Comparison of ENCODE assay signal across 15 mouse cellular contexts in genomic region chr15:86279059-86279974, GRCm38 (mm10).
A peak's percentile ranks its signal among the peaks of the same experiment; 100 is the strongest.
DNase-seq lines count a peak whose midpoint lies in the region; ATAC-seq and TF ChIP-seq lines count a peak whose summit lies in the region.
"Had no signal": no experiment of that assay in that cellular context is flagged by ENCODE, and none has a peak within 500 bp of the region (broad histone marks: within the 10 kb centered on the region; RNA-seq: fewer than 3 reads in every experiment).

No protein-coding gene starts in this region.

- peak; percentile 17 for TF ChIP-seq CTCF in layer of hippocampus, adult 2 months (conservative IDR thresholded peaks at IDR 0.05)

- H3K4me2 ChIP-seq in forebrain, embryonic 14.5 days (ENCODE audit: low read length): no peak overlapping the region
- no peak overlapping the region for H3K4me2 ChIP-seq in forebrain, embryonic 16.5 days (ENCODE audit: low read length)
- H3K4me2 ChIP-seq: embryonic facial prominence, embryonic 13.5 days had no signal

- H3K36me3 ChIP-seq in forebrain, embryonic 14.5 days (ENCODE audit: control insufficient read depth, insufficient read depth, low read length): no peaks in the 10 kb centered on the region
- H3K36me3 ChIP-seq in forebrain, embryonic 16.5 days (ENCODE audit: control insufficient read depth, insufficient read depth): no peaks in the 10 kb centered on the region
- H3K36me3 ChIP-seq in embryonic facial prominence, embryonic 10.5 days (replicated peaks): no peaks in the 10 kb centered on the region
- H3K36me3 ChIP-seq: embryonic facial prominence, embryonic 13.5 days had no signal

- no peak overlapping the region for H3K9ac ChIP-seq in forebrain, embryonic 14.5 days (ENCODE audit: low read length)
- no peak overlapping the region for H3K9ac ChIP-seq in forebrain, embryonic 16.5 days (replicated peaks; ENCODE audit: low read depth, low read length)

- DNase-seq in forebrain, embryonic 14.5 days (ENCODE audit: low spot score): peak; percentile 64
- DNase-seq in layer of hippocampus, adult 2 months (ENCODE audit: low spot score in 2 of 2): no peak
- DNase-seq in layer of hippocampus, postnatal 10 days (ENCODE audit: low spot score in 2 of 2): no peak
- DNase-seq in right cerebral cortex, adult 2 months (ENCODE audit: low spot score in 2 of 2): peak; percentile 55 to 57
- no peak for DNase-seq in right cerebral cortex, postnatal 4 days
- no peak for DNase-seq in embryonic facial prominence, embryonic 10.5 days (ENCODE audit: low spot score)
- DNase-seq: cerebellum, postnatal 10 days; heart, adult 2 months; heart, postnatal 14 days; liver; thymus, adult 18-20 months had no signal

- no peaks in the 10 kb centered on the region for H3K27me3 ChIP-seq in forebrain, embryonic 14.5 days (replicated peaks; ENCODE audit: control insufficient read depth, insufficient read depth, low read length)
- H3K27me3 ChIP-seq in forebrain, embryonic 16.5 days (replicated peaks; ENCODE audit: control insufficient read depth, insufficient read depth, low read length): no peaks in the 10 kb centered on the region
- H3K27me3 ChIP-seq in embryonic facial prominence, embryonic 10.5 days (replicated peaks; ENCODE audit: low read depth, poor library complexity, severe bottlenecking): no peaks in the 10 kb centered on the region; the same call in 1 of the 2 replicates
- H3K27me3 ChIP-seq: embryonic facial prominence, embryonic 13.5 days had no signal

- peak; percentile 33; the same call in 1 of the 2 replicates for ATAC-seq in forebrain, embryonic 14.5 days
- ATAC-seq in forebrain, embryonic 16.5 days: no peak; the same call in 1 of the 2 replicates
- ATAC-seq in cerebellum, adult (ENCODE audit: insufficient number of reproducible peaks, low FRiP score, low TSS enrichment): no peak

- 41% methylated on average over 14 of the region's 14 CpGs for WGBS in forebrain, embryonic 14.5 days
- 35% methylated on average over 14 of the region's 14 CpGs for WGBS in forebrain, embryonic 16.5 days
- WGBS in embryonic facial prominence, embryonic 10.5 days: 85% methylated on average over 14 of the region's 14 CpGs

- H3K9me3 ChIP-seq in forebrain, embryonic 14.5 days (replicated peaks; ENCODE audit: control insufficient read depth, low read length): no peaks in the 10 kb centered on the region
- H3K9me3 ChIP-seq in forebrain, embryonic 16.5 days (ENCODE audit: control insufficient read depth, low read length): no peaks in the 10 kb centered on the region
- H3K9me3 ChIP-seq in embryonic facial prominence, embryonic 10.5 days: no peaks in the 10 kb centered on the region
- H3K9me3 ChIP-seq: embryonic facial prominence, embryonic 13.5 days; G1E had no signal

- H3K4me3 ChIP-seq in forebrain, embryonic 14.5 days (ENCODE audit: low read depth, low read length): no peak overlapping the region
- no peak overlapping the region for H3K4me3 ChIP-seq in forebrain, embryonic 16.5 days (replicated peaks; ENCODE audit: low read length)
- no peak overlapping the region for H3K4me3 ChIP-seq in layer of hippocampus, adult 2 months
- H3K4me3 ChIP-seq in embryonic facial prominence, embryonic 10.5 days: no peak overlapping the region
- H3K4me3 ChIP-seq: embryonic facial prominence, embryonic 13.5 days; heart, adult 2 months had no signal

- no peak overlapping the region for H3K27ac ChIP-seq in forebrain, embryonic 14.5 days (ENCODE audit: low read depth, low read length)
- H3K27ac ChIP-seq in forebrain, embryonic 16.5 days (ENCODE audit: low read length): no peak overlapping the region
- H3K27ac ChIP-seq in layer of hippocampus, adult 2 months: peak overlapping the region; percentile 90
- no peak overlapping the region for H3K27ac ChIP-seq in embryonic facial prominence, embryonic 10.5 days (replicated peaks)
- H3K27ac ChIP-seq: embryonic facial prominence, embryonic 13.5 days; heart, adult 2 months had no signal

- H3K4me1 ChIP-seq in forebrain, embryonic 14.5 days (ENCODE audit: control insufficient read depth, insufficient read depth, low read length): peaks cover 56% of the 10 kb centered on the region
- H3K4me1 ChIP-seq in forebrain, embryonic 16.5 days (replicated peaks; ENCODE audit: control insufficient read depth, insufficient read depth, low read length): peaks cover 44% of the 10 kb centered on the region
- peaks cover 51% of the 10 kb centered on the region for H3K4me1 ChIP-seq in embryonic facial prominence, embryonic 10.5 days

Comparison
In these comparisons a context has a peak if more than half of its experiments do, and no peak if none do; other contexts are left out.
1. DNase-seq: peak in forebrain, embryonic 14.5 days (single experiment) and right cerebral cortex, adult 2 months (2 of 2); none in layer of hippocampus, adult 2 months (0 of 2), layer of hippocampus, postnatal 10 days (0 of 2), right cerebral cortex, postnatal 4 days (single experiment) and embryonic facial prominence, embryonic 10.5 days (single experiment).